Mouse (Mus musculus) thymus, adult 2 months (tissue): ENCODE data around the gene Gm17655. TPM values are rescaled to one million over a fixed set of nuclear protein-coding genes. Genes with fewer than 3 reads are reported as not detected.

Source experiments
- DNase-seq: peaks from one replicate; pipeline ENCODE4 v3.0.0; 2021
- H3K27ac ChIP-seq: fragments of 200-500 bp; 2 replicates; pipeline ENCODE4 v1.5.1; 2012; ENCODE audit warnings: low read length, control low read depth; ENCODE audit not compliant: control insufficient read depth, insufficient read depth
- H3K27me3 ChIP-seq: fragments of 200-500 bp; 2 replicates; pipeline ENCODE4 v1.6.1; 2012; ENCODE audit warnings: mild to moderate bottlenecking, low read length, moderate library complexity, mixed read lengths; ENCODE audit not compliant: control insufficient read depth, insufficient read depth
- H3K36me3 ChIP-seq: fragments of 200-500 bp; 2 replicates; pipeline ENCODE4 v1.6.1; 2012; ENCODE audit warnings: mild to moderate bottlenecking, low read length, moderate library complexity; ENCODE audit not compliant: control insufficient read depth, insufficient read depth
- H3K4me1 ChIP-seq: fragments of 200-500 bp; replicated peaks from 2 replicates; pipeline ENCODE4 v1.6.1; 2012; ENCODE audit warnings: low read length; ENCODE audit not compliant: control insufficient read depth, insufficient read depth
- H3K4me3 ChIP-seq: fragments of 200-500 bp; 2 replicates; pipeline ENCODE4 v1.5.1; 2012; ENCODE audit warnings: mild to moderate bottlenecking, low read length, control low read depth, moderate library complexity; ENCODE audit not compliant: control insufficient read depth, insufficient read depth
- CTCF ChIP-seq: fragments of 200-500 bp; IDR thresholded peaks from 2 replicates; pipeline ENCODE4 v1.5.1; 2012; ENCODE audit warnings: mild to moderate bottlenecking, control low read depth, low read length, moderate library complexity, borderline replicate concordance; ENCODE audit not compliant: control insufficient read depth, poor library complexity, insufficient read depth; ENCODE audit errors: extremely low read depth
- POLR2A ChIP-seq: fragments of 200-500 bp; IDR thresholded peaks from 2 replicates; pipeline ENCODE4 v1.6.1; 2012; ENCODE audit warnings: mild to moderate bottlenecking, low read length, control low read depth, moderate library complexity; ENCODE audit not compliant: control insufficient read depth, poor library complexity, insufficient read depth; ENCODE audit errors: extremely low read depth
- WGBS: fragments of 180-500 bp; shearing (Covaris S2); methylation state at CpG from one replicate; pipeline ENCODE4 v1.1.7; 2018; 5-methylcytosine and 5-hydroxymethylcytosine counted together
- polyA plus RNA-seq: library from polyadenylated mRNA; depleted of rRNA; stranded (reverse); fragments of >200 nt; gene quantifications from 2 replicates; pipeline ENCODE4 v1.2.3, GENCODE M21; 2012

The Gm17655 gene
- polyA plus RNA-seq, 1 experiment = 0.32 TPM

DNA sequence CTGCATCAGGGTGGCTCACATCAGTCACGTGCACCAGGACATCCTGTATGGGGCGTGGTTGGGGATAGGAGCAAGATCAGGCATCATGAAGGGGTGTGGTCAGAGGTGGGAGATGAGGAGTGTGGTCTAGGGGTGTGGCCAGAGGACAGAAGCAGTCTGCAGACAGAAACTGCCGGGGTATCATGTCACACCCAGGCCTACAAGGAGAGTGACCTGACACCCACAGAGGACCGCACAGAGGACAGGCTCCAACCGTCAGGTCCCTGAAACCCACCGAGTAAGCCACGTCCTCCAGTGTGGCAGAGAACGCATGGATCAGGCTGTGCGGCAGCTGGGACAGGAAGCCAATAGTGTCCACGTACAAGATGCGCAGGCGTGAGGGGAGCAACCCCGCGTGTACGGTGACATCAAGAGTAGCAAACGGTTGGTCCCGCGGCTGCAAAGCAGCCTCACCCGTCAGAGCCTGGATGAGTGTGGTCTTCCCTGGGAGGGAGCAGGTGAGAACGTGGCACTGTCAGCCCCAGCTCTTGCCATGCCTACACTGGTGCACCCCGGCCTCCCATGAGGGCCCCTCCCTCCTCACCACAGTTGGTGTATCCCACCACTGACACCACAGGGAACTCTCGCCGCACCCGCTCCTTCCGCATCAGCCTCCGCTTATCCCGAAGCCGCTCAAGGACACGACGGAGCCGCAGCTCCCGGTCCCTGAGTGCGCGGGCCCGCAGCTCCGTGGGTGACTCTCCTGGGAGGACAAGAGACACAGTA, 32.5 kb upstream of the Gm17655 start:
- DNase-seq = no peak
- WGBS = 97% methylated on average over 36 of the region's 36 CpGs
- H3K4me3 ChIP-seq = no peak overlapping the region
- no peaks in the 10 kb centered on the region for H3K27me3 ChIP-seq
- no peak overlapping the region for H3K27ac ChIP-seq
- TF ChIP-seq CTCF = no peak
- H3K36me3 ChIP-seq = peaks cover 3% of the 10 kb centered on the region; the same call in 1 of the 2 replicates
- H3K4me1 ChIP-seq = peaks cover 36% of the 10 kb centered on the region

DNA sequence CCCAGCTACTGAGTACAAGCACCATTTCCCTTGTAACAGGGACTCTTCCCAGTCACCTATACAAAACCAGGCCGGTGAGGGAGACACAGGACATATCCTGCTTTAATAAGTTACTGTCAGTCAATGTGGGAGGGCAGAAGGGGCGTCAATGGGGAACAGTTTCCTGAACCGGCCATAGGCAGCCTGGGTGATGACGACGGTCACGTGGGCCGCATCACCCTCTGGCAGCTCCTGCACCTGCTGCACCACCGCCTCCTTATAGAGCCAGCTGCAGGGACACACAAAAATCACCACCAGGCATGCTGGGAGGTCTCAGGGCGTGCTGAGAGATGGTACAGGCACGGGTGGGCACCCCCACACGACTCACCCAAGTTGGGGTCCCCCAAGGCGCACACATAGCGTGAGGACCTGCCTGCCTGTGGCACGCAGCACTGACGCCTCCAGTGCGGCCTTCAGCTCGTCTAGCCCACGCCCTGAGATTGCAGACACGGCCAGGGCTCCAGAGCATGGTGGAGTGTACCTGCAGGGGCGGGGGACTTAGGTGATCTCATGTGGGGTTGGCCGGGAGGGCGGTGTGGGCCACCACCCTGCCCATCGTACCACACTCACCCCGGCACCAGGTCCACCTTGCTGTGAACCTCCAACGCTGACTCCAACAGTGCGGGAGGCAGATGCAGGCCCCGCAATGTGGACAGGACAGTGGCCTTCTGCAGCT, 31.7 kb upstream of the Gm17655 start:
- Histone ChIP-seq H3K4me1 (peaks cover 43% of the 10 kb centered on the region), H3K4me3 (no peak overlapping the region), H3K27me3 (no peaks in the 10 kb centered on the region), H3K36me3 (peaks cover 3% of the 10 kb centered on the region; the same call in 1 of the 2 replicates), H3K27ac (no peak overlapping the region)
- no peak for TF ChIP-seq CTCF
- TF ChIP-seq POLR2A = no peak
- no peak for DNase-seq
- 97% methylated on average over 27 of the region's 27 CpGs for WGBS

DNA sequence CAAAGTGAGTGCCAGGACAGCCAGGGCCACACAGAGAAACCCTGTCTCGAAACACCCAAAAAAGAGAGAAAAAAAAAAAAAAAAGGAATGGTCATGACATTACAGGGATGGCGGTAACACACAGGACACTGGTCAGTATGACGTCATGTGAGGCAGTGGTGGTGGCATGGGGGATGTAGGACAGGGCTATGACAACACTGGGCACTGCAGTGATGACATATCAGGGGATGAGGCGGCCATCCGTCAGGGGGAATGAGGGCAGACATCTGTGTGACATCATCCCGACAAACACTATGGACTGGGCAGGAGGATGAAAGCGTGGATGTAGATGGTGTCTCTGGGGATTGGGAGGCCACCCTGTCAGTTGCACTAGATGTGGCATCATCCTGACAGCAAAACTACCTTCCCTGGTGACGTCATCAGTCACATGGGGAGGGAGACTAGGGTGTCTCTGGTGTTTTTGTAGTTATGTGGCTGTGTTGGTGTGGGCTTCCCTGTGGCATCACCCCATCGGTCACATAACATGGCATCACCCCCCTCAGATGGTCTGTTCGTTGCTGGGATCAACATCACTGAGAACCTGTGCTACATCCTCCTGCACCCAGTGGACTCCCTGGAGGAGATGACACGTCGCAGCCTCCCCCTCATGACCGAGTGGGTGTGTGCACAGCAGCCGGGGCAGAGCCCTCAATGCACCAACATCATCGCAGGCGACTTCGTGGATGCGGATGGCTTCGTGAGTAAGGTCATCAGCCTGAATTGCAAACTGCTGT, 30.7 kb upstream of the Gm17655 start:
- no peaks in the 10 kb centered on the region for H3K27me3 ChIP-seq
- 95% methylated on average over 19 of the region's 19 CpGs for WGBS
- peaks cover 3% of the 10 kb centered on the region; the same call in 1 of the 2 replicates for H3K36me3 ChIP-seq
- H3K4me3 ChIP-seq = no peak overlapping the region
- DNase-seq = no peak
- H3K27ac ChIP-seq = no peak overlapping the region
- TF ChIP-seq POLR2A (no peak), CTCF (no peak)
- H3K4me1 ChIP-seq = peaks cover 49% of the 10 kb centered on the region

DNA sequence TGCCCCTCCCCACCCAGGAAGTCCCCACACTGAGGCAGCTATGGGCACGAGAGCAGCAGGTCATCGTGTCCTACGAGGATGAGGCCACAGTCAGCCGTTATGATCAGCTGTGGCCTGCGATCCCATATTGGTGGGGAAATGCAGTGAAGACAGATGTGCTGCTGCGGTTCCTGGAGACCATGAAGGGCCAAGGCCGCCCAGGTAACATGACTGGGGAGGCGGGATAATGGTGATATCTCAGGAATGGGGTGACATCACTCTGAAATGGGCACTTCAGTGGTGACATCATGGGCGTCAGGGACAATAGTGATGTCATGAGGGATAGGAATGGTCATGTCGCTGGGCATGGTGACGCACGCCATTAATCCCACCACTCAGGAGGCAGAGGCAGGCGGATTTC, 30.1 kb upstream of the Gm17655 start:
- DNase-seq = no peak
- TF ChIP-seq POLR2A (no peak), CTCF (no peak)
- Histone ChIP-seq H3K36me3 (peaks cover 3% of the 10 kb centered on the region; the same call in 1 of the 2 replicates), H3K4me1 (peaks cover 49% of the 10 kb centered on the region), H3K27me3 (no peaks in the 10 kb centered on the region), H3K4me3 (no peak overlapping the region), H3K27ac (no peak overlapping the region)
- 97% methylated on average over 13 of the region's 13 CpGs for WGBS

DNA sequence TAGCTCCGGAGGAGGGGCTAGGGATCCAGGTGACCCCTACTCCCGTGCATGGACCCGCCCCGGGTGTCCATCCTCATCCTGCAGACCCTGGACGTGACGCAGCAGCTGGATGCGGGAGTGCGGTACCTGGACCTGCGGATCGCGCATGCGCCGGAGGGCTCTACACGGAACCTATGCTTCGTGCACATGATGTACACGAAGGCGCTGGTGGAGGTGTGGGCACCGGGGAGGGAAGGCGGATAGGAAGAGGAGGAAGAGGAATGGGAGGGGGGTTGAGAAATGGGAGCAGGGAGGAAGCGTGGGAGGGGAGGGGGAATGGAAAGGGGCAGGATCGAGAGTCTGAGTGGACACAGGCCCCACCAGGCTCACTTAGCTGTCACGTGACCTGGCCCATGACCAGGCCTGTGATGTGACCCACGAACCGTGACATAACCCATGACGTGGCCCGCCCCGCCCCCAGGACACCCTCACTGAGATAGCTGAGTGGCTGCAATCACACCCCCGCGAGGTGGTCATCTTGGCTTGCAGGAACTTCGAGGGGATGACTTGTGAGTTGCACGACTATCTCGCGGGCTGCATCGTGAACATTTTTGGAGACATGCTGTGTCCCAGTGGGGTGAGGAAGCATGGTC, 29.5 kb upstream of the Gm17655 start:
- 28% methylated on average over 34 of the region's 34 CpGs for WGBS
- DNase-seq = peak; percentile 37
- Histone ChIP-seq H3K4me1 (peaks cover 45% of the 10 kb centered on the region), H3K27me3 (no peaks in the 10 kb centered on the region), H3K36me3 (peaks cover 3% of the 10 kb centered on the region; the same call in 1 of the 2 replicates), H3K4me3 (peak overlapping the region; percentile 46), H3K27ac (no peak overlapping the region)
- no peak for TF ChIP-seq CTCF
- TF ChIP-seq POLR2A = no peak
